Mouse (Mus musculus) G1E-ER4 (cell line): Measurements from ENCODE around the gene Srp54b. TPM values are rescaled to one million over a fixed set of nuclear protein-coding genes. Genes with fewer than 3 reads are reported as not detected.
"Not testable (repeated sequence)": the region's sequence is repeated elsewhere in the genome, so short reads cannot be mapped to it uniquely, and the experiment has no call there.

Source experiments
- GATA1 ChIP-seq: IDR thresholded peaks from one replicate; pipeline ENCODE4 v1.8.0; 2012; ENCODE audit warnings: low read length, inconsistent platforms
- polyA plus RNA-seq: library from polyadenylated mRNA; stranded (reverse); fragments of >175 nt; gene quantifications from 2 replicates; pipeline ENCODE4 v1.2.3, GENCODE M21; 2012

The Srp54b gene
- 63.1 and 101 TPM in 2 replicates for polyA plus RNA-seq

DNA sequence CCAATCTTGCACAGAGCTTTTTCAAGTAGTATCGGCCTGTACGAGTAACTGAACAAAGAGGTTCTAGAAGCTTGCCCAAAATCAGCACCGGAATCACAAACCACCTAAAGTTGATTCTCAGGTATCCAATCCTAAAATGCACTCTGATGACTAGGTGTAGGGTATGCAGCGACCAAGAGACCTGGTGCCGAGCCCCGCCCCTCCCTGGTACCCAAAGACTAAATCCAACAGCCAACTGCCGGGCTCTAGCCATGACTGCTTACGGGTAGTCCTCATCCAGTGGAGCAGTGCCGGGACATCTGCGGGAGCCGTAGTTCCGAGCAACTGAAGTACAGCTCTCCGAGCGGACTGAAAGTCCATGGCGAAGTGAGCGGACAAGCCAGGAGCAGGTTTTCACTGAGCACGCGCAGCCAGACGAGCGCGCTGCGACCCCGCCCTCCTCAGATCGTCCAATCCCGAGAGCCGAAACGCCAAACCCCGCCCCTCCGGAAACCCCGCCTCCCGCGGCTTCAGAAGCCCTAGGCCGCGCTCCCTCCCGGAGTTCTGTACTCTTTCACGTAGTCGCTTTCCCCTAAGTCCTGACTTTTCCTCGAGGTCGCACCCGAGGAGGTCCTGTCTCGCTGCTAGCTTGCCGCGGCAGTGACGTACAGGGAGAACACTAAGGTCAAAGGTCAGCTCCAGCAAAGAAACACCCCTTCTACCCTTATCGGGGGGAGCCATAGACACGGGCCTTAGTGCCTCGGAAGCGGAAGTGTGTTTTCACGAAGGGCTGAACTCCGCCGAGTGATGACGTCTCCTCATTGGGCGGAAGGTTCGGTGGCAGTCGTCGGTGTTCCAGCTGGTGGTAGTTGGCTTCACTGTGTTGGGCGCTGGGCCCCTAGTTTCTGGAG is at the start of gene Srp54b:
Gene Srp54b (plus strand): TSS at position 546 of the 890 bp plus-strand sequence.
- not testable (repeated sequence) for TF ChIP-seq GATA1

DNA sequence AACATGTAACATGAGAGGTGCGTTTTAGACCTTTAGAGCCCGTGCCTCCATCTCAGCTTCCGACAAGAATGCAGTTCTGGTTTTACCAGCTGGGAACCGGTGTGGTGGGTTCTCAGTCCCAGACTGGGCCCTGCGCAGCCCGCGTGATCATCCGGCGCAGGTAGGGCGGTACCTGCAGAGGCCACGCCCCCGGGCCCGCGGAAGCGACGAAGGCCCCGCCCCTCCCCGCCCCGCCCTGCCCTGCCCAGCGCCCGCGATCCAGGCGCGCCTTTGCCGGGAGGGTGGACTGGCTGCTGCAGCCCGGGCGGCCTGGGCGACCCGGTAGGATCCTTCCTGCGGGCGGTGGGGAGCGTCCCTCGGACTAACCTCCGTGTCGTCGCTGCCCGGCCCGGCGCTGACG is 30.7 kb upstream of the Srp54b start, which contains the start of gene Fam177a:
Gene Fam177a (plus strand): TSS at position 228 of the 400 bp plus-strand sequence.
- not testable (repeated sequence) for TF ChIP-seq GATA1

DNA sequence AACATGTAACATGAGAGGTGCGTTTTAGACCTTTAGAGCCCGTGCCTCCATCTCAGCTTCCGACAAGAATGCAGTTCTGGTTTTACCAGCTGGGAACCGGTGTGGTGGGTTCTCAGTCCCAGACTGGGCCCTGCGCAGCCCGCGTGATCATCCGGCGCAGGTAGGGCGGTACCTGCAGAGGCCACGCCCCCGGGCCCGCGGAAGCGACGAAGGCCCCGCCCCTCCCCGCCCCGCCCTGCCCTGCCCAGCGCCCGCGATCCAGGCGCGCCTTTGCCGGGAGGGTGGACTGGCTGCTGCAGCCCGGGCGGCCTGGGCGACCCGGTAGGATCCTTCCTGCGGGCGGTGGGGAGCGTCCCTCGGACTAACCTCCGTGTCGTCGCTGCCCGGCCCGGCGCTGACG is 44.4 kb downstream of the Srp54b start, which contains the start of gene 1700047I17Rik2:
Gene 1700047I17Rik2 (plus strand): TSS at position 287 of the 400 bp plus-strand sequence.
- not testable (repeated sequence) for TF ChIP-seq GATA1

- not testable (repeated sequence) for TF ChIP-seq GATA1
Observed at GRCm38 (mm10) chr12:55229626-55230519, 75.0 kb downstream of the Srp54b start, which contains the start of gene Srp54c. Srp54c (plus strand) TSS chr12:55230168.

Other genes starting within 250 kb of the Srp54b start
- 0.99 TPM in 1 of 2 replicates, not detected in the other for gene Gm20403, start 168.6 kb upstream of the Srp54b start, polyA plus RNA-seq
- gene Baz1a, start 140.8 kb upstream of the Srp54b start, polyA plus RNA-seq: 26.2 and 31.0 TPM in 2 replicates
- gene 2700097O09Rik, start 75.0 kb upstream of the Srp54b start, polyA plus RNA-seq: 0.54 and 0.69 TPM in 2 replicates
- 32.2 and 38.7 TPM in 2 replicates for gene Srp54a, start 74.8 kb upstream of the Srp54b start, polyA plus RNA-seq
- 8.3 and 12.5 TPM in 2 replicates for gene Fam177a, start 30.6 kb upstream of the Srp54b start, polyA plus RNA-seq
- gene 1700047I17Rik2, start 44.5 kb downstream of the Srp54b start, polyA plus RNA-seq: not detected in 2 replicates
- gene Srp54c, start 75.1 kb downstream of the Srp54b start, polyA plus RNA-seq: 0.48 and 0.64 TPM in 2 replicates
- gene 1110008L16Rik, start 144.5 kb downstream of the Srp54b start, polyA plus RNA-seq: 1.0 and 1.5 TPM in 2 replicates
- gene Ppp2r3c, start 147.9 kb downstream of the Srp54b start, polyA plus RNA-seq: 0.78 and 0.85 TPM in 2 replicates
- gene Psma6, start 229.1 kb downstream of the Srp54b start, polyA plus RNA-seq: 12.2 and 18.9 TPM in 2 replicates